Mouse (Mus musculus) layer of hippocampus, adult 9-11 months (tissue): Measurements from ENCODE around the gene Spag17.
"Not testable (repeated sequence)": the region's sequence is repeated elsewhere in the genome, so short reads cannot be mapped to it uniquely, and the experiment has no call there.

ENCODE experiments used
- DNase-seq: peaks from one replicate; pipeline ENCODE4 v3.0.0; 2022

The Spag17 gene

GRCm38 (mm10) chr3:99885187-99885811 is at the start of gene Spag17:
Gene Spag17 (plus strand): TSS chr3:99885406.
- no peak for DNase-seq

- DNase-seq: no peak
Measured at GRCm38 (mm10) chr3:99842333-99842732, 42.9 kb upstream of the Spag17 start.

- no peak for DNase-seq
Measured at GRCm38 (mm10) chr3:99842808-99843207, 42.4 kb upstream of the Spag17 start.

- no peak for DNase-seq
Measured at GRCm38 (mm10) chr3:99843233-99843632, 42.0 kb upstream of the Spag17 start.

GRCm38 (mm10) chr3:99850926-99851325 is 34.3 kb upstream of the Spag17 start:
- no peak for DNase-seq

- DNase-seq: no peak
Measured at GRCm38 (mm10) chr3:99854595-99854994, 30.6 kb upstream of the Spag17 start.

GRCm38 (mm10) chr3:99858922-99859321 is 26.3 kb upstream of the Spag17 start:
- no peak for DNase-seq

GRCm38 (mm10) chr3:99864706-99865105 is 20.5 kb upstream of the Spag17 start:
- no peak for DNase-seq

GRCm38 (mm10) chr3:99875137-99875536 is 10.1 kb upstream of the Spag17 start:
- DNase-seq: no peak

- DNase-seq: no peak
Measured at GRCm38 (mm10) chr3:99881498-99881897, 3.7 kb upstream of the Spag17 start.

- no peak for DNase-seq
Measured at GRCm38 (mm10) chr3:99883988-99884564, 1.1 kb upstream of the Spag17 start.

- DNase-seq: not testable (repeated sequence)
Measured at GRCm38 (mm10) chr3:99894741-99895140, 9.5 kb downstream of the Spag17 start.

GRCm38 (mm10) chr3:99913809-99914439 is 28.7 kb downstream of the Spag17 start:
- no peak for DNase-seq

GRCm38 (mm10) chr3:99922944-99923343 is 37.7 kb downstream of the Spag17 start:
- DNase-seq: no peak

- DNase-seq: no peak
Measured at GRCm38 (mm10) chr3:99930920-99931620, 45.9 kb downstream of the Spag17 start.

GRCm38 (mm10) chr3:99936159-99936558 is 51.0 kb downstream of the Spag17 start:
- no peak for DNase-seq

GRCm38 (mm10) chr3:99938611-99939286 is 53.5 kb downstream of the Spag17 start:
- DNase-seq: peak; percentile 13

GRCm38 (mm10) chr3:99945171-99945570 is 60.0 kb downstream of the Spag17 start:
- no peak for DNase-seq

- no peak for DNase-seq
Measured at GRCm38 (mm10) chr3:99954039-99954602, 68.9 kb downstream of the Spag17 start.

- DNase-seq: no peak
Measured at GRCm38 (mm10) chr3:99956517-99956916, 71.3 kb downstream of the Spag17 start.

- DNase-seq: no peak
Measured at GRCm38 (mm10) chr3:99959805-99960485, 74.7 kb downstream of the Spag17 start.

GRCm38 (mm10) chr3:99964345-99964744 is 79.1 kb downstream of the Spag17 start:
- no peak for DNase-seq
